Mouse (Mus musculus): ENCODE data around the gene Eif5a. TPM values are rescaled to one million over a fixed set of nuclear protein-coding genes. Genes with fewer than 3 reads are reported as not detected.
"Not testable (repeated sequence)": the region's sequence is repeated elsewhere in the genome, so short reads cannot be mapped to it uniquely, and the experiment has no call there.

The Eif5a gene
- 100 to 1,000 TPM; 431 to 468 TPM for total RNA-seq (2021)
- long read RNA-seq, experiment 1, transcript Eif5a-201 (7 exons, 1,437 nt): minor isoform, 44 of 712 reads
- long read RNA-seq, experiment 1, transcript Eif5a-209 (6 exons, 1,259 nt): minor isoform, 45 of 712 reads
- long read RNA-seq, experiment 1, transcript Eif5a-208 (7 exons, 1,353 nt): minor isoform, 13 of 712 reads
- long read RNA-seq, experiment 1, transcript Eif5a-210 (6 exons, 1,343 nt): major isoform, 565 of 712 reads
- long read RNA-seq, experiment 1, partial matches to known transcripts: 11 of 712 reads
- long read RNA-seq, experiment 1, other reads (novel, unspliced or antisense): 30 of 712 reads
- long read RNA-seq, experiment 2, transcript Eif5a-209 (6 exons, 1,259 nt): minor isoform, 32 of 598 reads
- long read RNA-seq, experiment 2, transcript Eif5a-208 (7 exons, 1,353 nt): minor isoform, 10 of 598 reads
- long read RNA-seq, experiment 2, transcript Eif5a-210 (6 exons, 1,343 nt): major isoform, 473 of 598 reads
- long read RNA-seq, experiment 2, transcript Eif5a-201 (7 exons, 1,437 nt): minor isoform, 32 of 598 reads
- long read RNA-seq, experiment 2, partial matches to known transcripts: 15 of 598 reads
- long read RNA-seq, experiment 2, other reads (novel, unspliced or antisense): 32 of 598 reads

GRCm38 (mm10) chr11:69921114-69922011, at the start of gene Eif5a:
Gene Eif5a, minus strand, starts transcription at chr11:69921958.
- DNase-seq (ENCODE audit: low spot score in 2 of 2): peak; percentile 100

- no peak for DNase-seq (ENCODE audit: low spot score in 2 of 2)
These were observed 49.0 kb upstream of the Eif5a start for GRCm38 (mm10) chr11:69970775-69971174.

GRCm38 (mm10) chr11:69970222-69970621, 48.5 kb upstream of the Eif5a start:
- no peak for DNase-seq (ENCODE audit: low spot score in 2 of 2)

GRCm38 (mm10) chr11:69968793-69969192, 47.0 kb upstream of the Eif5a start:
- DNase-seq (ENCODE audit: low spot score in 2 of 2): no peak

- DNase-seq (ENCODE audit: low spot score in 2 of 2): no peak
These were observed 45.2 kb upstream of the Eif5a start for GRCm38 (mm10) chr11:69966860-69967517.

GRCm38 (mm10) chr11:69966006-69966859, 44.5 kb upstream of the Eif5a start:
- no peak for DNase-seq (ENCODE audit: low spot score in 2 of 2)

GRCm38 (mm10) chr11:69965271-69966005, 43.7 kb upstream of the Eif5a start:
- DNase-seq (ENCODE audit: low spot score in 2 of 2): no peak

GRCm38 (mm10) chr11:69964650-69965270, 43.0 kb upstream of the Eif5a start, which contains the start of gene Cldn7:
Gene Cldn7, plus strand, starts transcription at chr11:69964779.
- DNase-seq (ENCODE audit: low spot score in 2 of 2): no peak

GRCm38 (mm10) chr11:69961841-69962240, 40.1 kb upstream of the Eif5a start:
- DNase-seq (ENCODE audit: low spot score in 2 of 2): no peak

- DNase-seq (ENCODE audit: low spot score in 2 of 2): no peak
These were observed 38.9 kb upstream of the Eif5a start for GRCm38 (mm10) chr11:69960616-69961015.

GRCm38 (mm10) chr11:69956218-69956617, 34.5 kb upstream of the Eif5a start:
- no peak for DNase-seq (ENCODE audit: low spot score in 2 of 2)

GRCm38 (mm10) chr11:69955618-69956017, 33.9 kb upstream of the Eif5a start:
- DNase-seq (ENCODE audit: low spot score in 2 of 2): not testable (repeated sequence)

- no peak for DNase-seq (ENCODE audit: low spot score in 2 of 2)
These were observed 31.6 kb upstream of the Eif5a start for GRCm38 (mm10) chr11:69953267-69953915.

GRCm38 (mm10) chr11:69952274-69952673, 30.5 kb upstream of the Eif5a start:
- no peak for DNase-seq (ENCODE audit: low spot score in 2 of 2)

- no peak for DNase-seq (ENCODE audit: low spot score in 2 of 2)
These were observed 29.2 kb upstream of the Eif5a start for GRCm38 (mm10) chr11:69950807-69951459.

GRCm38 (mm10) chr11:69948763-69949150, 27.0 kb upstream of the Eif5a start:
- DNase-seq (ENCODE audit: low spot score in 2 of 2): peak; percentile 62 to 72

GRCm38 (mm10) chr11:69948066-69948762, 26.5 kb upstream of the Eif5a start, which contains the start of gene Slc2a4:
Gene Slc2a4, minus strand, starts transcription at chr11:69948188.
- no peak for DNase-seq (ENCODE audit: low spot score in 2 of 2)

Data from left cerebral cortex, adult 18-20 months (tissue).